Mouse (Mus musculus) thymus, adult 2 months (tissue): Measurements from ENCODE around the gene D16Ertd472e. TPM values are rescaled to one million over a fixed set of nuclear protein-coding genes. Genes with fewer than 3 reads are reported as not detected.

ENCODE experiments used
- DNase-seq: peaks from one replicate; pipeline ENCODE4 v3.0.0; 2021
- H3K27ac ChIP-seq: fragments of 200-500 bp; 2 replicates; pipeline ENCODE4 v1.5.1; 2012; ENCODE audit warnings: low read length, control low read depth; ENCODE audit not compliant: control insufficient read depth, insufficient read depth
- H3K27me3 ChIP-seq: fragments of 200-500 bp; 2 replicates; pipeline ENCODE4 v1.6.1; 2012; ENCODE audit warnings: mild to moderate bottlenecking, low read length, moderate library complexity, mixed read lengths; ENCODE audit not compliant: control insufficient read depth, insufficient read depth
- H3K36me3 ChIP-seq: fragments of 200-500 bp; 2 replicates; pipeline ENCODE4 v1.6.1; 2012; ENCODE audit warnings: mild to moderate bottlenecking, low read length, moderate library complexity; ENCODE audit not compliant: control insufficient read depth, insufficient read depth
- H3K4me1 ChIP-seq: fragments of 200-500 bp; replicated peaks from 2 replicates; pipeline ENCODE4 v1.6.1; 2012; ENCODE audit warnings: low read length; ENCODE audit not compliant: control insufficient read depth, insufficient read depth
- H3K4me3 ChIP-seq: fragments of 200-500 bp; 2 replicates; pipeline ENCODE4 v1.5.1; 2012; ENCODE audit warnings: mild to moderate bottlenecking, low read length, control low read depth, moderate library complexity; ENCODE audit not compliant: control insufficient read depth, insufficient read depth
- CTCF ChIP-seq: fragments of 200-500 bp; IDR thresholded peaks from 2 replicates; pipeline ENCODE4 v1.5.1; 2012; ENCODE audit warnings: mild to moderate bottlenecking, control low read depth, low read length, moderate library complexity, borderline replicate concordance; ENCODE audit not compliant: control insufficient read depth, poor library complexity, insufficient read depth; ENCODE audit errors: extremely low read depth
- POLR2A ChIP-seq: fragments of 200-500 bp; IDR thresholded peaks from 2 replicates; pipeline ENCODE4 v1.6.1; 2012; ENCODE audit warnings: mild to moderate bottlenecking, low read length, control low read depth, moderate library complexity; ENCODE audit not compliant: control insufficient read depth, poor library complexity, insufficient read depth; ENCODE audit errors: extremely low read depth
- WGBS: fragments of 180-500 bp; shearing (Covaris S2); methylation state at CpG from one replicate; pipeline ENCODE4 v1.1.7; 2018; 5-methylcytosine and 5-hydroxymethylcytosine counted together
- polyA plus RNA-seq: library from polyadenylated mRNA; depleted of rRNA; stranded (reverse); fragments of >200 nt; gene quantifications from 2 replicates; pipeline ENCODE4 v1.2.3, GENCODE M21; 2012

The D16Ertd472e gene
- polyA plus RNA-seq, 1 experiment = 39.2 TPM

GRCm38 (mm10) chr16:78595821-78596220, 19.3 kb upstream of the D16Ertd472e start:
- Histone ChIP-seq H3K36me3 (no peaks in the 10 kb centered on the region), H3K4me3 (no peak overlapping the region), H3K27ac (no peak overlapping the region), H3K27me3 (no peaks in the 10 kb centered on the region), H3K4me1 (peaks cover 5% of the 10 kb centered on the region)
- DNase-seq = peak; percentile 43
- TF ChIP-seq POLR2A = no peak
- no peak for TF ChIP-seq CTCF
- 25% methylated on average over 7 of the region's 7 CpGs for WGBS

GRCm38 (mm10) chr16:78594154-78594553, 17.6 kb upstream of the D16Ertd472e start:
- Histone ChIP-seq H3K36me3 (no peaks in the 10 kb centered on the region), H3K27me3 (no peaks in the 10 kb centered on the region), H3K27ac (no peak overlapping the region), H3K4me1 (peaks cover 5% of the 10 kb centered on the region), H3K4me3 (no peak overlapping the region)
- 59% methylated on average over 3 of the region's 3 CpGs for WGBS
- no peak for DNase-seq
- no peak for TF ChIP-seq CTCF
- TF ChIP-seq POLR2A = no peak

GRCm38 (mm10) chr16:78591130-78591529, 14.6 kb upstream of the D16Ertd472e start:
- Histone ChIP-seq H3K27ac (no peak overlapping the region), H3K4me1 (peaks cover 5% of the 10 kb centered on the region), H3K4me3 (no peak overlapping the region), H3K27me3 (no peaks in the 10 kb centered on the region), H3K36me3 (no peaks in the 10 kb centered on the region)
- WGBS = 88% methylated on average over 6 of the region's 6 CpGs
- no peak for DNase-seq
- TF ChIP-seq CTCF (no peak), POLR2A (no peak)

- 94% methylated on average over 2 of the region's 2 CpGs for WGBS
- DNase-seq = no peak
- TF ChIP-seq POLR2A (no peak), CTCF (no peak)
Observed at GRCm38 (mm10) chr16:78588821-78589220, 12.3 kb upstream of the D16Ertd472e start.

GRCm38 (mm10) chr16:78586621-78587020, 10.1 kb upstream of the D16Ertd472e start:
- no peak for DNase-seq
- Histone ChIP-seq H3K27me3 (no peaks in the 10 kb centered on the region), H3K4me1 (no peaks in the 10 kb centered on the region), H3K27ac (no peak overlapping the region), H3K36me3 (no peaks in the 10 kb centered on the region), H3K4me3 (no peak overlapping the region)
- TF ChIP-seq CTCF (no peak), POLR2A (no peak)
- 95% methylated on average over 7 of the region's 7 CpGs for WGBS

More at GRCm38 (mm10) chr16:78588821-78589220, 12.3 kb upstream of the D16Ertd472e start:
- Histone ChIP-seq H3K27ac (no peak overlapping the region), H3K27me3 (no peaks in the 10 kb centered on the region), H3K4me1 (no peaks in the 10 kb centered on the region), H3K4me3 (no peak overlapping the region), H3K36me3 (no peaks in the 10 kb centered on the region)

GRCm38 (mm10) chr16:78585664-78586397, 9.3 kb upstream of the D16Ertd472e start:
- Histone ChIP-seq H3K36me3 (no peaks in the 10 kb centered on the region), H3K4me3 (no peak overlapping the region), H3K27ac (no peak overlapping the region), H3K4me1 (no peaks in the 10 kb centered on the region), H3K27me3 (no peaks in the 10 kb centered on the region)
- TF ChIP-seq CTCF = no peak
- TF ChIP-seq POLR2A = no peak
- 90% methylated on average over 11 of the region's 11 CpGs for WGBS
- DNase-seq = no peak
